Mouse (Mus musculus) urinary bladder, postnatal 14 days (tissue): ENCODE data around the gene Syt12.
"Not testable (repeated sequence)": the region's sequence is repeated elsewhere in the genome, so short reads cannot be mapped to it uniquely, and the experiment has no call there.

Source experiments
- DNase-seq: peaks from one replicate; pipeline ENCODE4 v3.0.0; 2021; ENCODE audit warnings: low spot score

Gene Syt12

GRCm38 (mm10) chr19:4487877-4488276 is 10.6 kb upstream of the Syt12 start:
- DNase-seq: peak; percentile 26

GRCm38 (mm10) chr19:4485006-4485405 is 7.8 kb upstream of the Syt12 start:
- DNase-seq: no peak

DNA sequence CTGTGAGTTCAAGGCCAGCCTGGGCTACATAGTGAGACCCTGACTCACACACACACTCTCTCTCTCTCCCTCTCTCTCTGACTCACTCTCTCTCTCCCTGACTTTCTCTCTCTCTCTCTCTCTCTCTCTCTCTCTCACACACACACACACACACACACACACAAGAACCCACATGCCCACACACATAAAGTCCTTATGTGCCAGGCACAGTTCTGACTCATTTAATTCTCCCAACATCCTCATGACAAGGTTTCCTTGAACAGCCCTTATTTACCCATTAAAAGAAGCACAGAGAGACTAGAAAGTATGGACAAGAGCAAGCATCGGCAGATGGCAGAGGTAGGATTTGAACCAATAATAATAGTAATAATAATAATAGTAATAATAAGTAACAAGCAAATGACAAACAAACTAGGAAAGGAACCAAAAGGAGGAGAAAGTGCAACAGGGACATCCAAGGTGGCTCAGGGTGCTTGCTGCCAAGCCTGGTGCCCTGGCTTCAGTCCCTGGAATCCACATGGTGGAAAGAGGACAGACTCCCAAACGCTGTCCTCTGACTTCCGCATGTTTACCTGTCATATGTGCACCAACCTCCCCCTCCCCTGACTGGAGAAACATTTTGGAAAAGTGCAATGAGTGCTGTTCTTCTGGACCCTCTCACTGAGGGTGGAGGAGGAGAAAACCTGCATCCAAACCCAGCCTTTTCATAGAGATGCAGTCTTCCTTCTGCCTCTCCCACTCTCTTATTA is 5.0 kb upstream of the Syt12 start:
- DNase-seq: no peak

- DNase-seq: no peak
These were observed 4.1 kb upstream of the Syt12 start for GRCm38 (mm10) chr19:4481326-4481725.

DNA sequence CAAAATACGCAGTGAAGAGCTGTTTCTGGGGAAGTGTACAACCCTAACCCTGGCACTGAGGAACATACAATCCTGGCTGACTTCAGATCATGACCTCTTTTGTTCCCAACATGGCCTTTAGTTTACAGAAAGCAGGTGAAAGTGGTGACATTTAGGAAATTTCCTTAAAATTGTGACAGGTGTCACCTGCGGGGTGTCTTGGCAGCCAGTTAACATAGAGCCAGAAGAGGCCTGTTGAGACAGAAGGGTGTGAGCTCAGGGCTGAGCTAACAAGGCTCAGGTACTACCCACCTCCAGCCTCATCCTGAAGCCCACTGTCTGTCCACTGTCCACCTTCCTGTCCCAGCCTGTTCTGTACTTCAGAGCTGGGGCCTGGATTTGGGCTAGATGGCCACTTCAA is 2.8 kb upstream of the Syt12 start:
- no peak for DNase-seq

- no peak for DNase-seq
These were observed 906 bp upstream of the Syt12 start for GRCm38 (mm10) chr19:4478190-4478516.

DNA sequence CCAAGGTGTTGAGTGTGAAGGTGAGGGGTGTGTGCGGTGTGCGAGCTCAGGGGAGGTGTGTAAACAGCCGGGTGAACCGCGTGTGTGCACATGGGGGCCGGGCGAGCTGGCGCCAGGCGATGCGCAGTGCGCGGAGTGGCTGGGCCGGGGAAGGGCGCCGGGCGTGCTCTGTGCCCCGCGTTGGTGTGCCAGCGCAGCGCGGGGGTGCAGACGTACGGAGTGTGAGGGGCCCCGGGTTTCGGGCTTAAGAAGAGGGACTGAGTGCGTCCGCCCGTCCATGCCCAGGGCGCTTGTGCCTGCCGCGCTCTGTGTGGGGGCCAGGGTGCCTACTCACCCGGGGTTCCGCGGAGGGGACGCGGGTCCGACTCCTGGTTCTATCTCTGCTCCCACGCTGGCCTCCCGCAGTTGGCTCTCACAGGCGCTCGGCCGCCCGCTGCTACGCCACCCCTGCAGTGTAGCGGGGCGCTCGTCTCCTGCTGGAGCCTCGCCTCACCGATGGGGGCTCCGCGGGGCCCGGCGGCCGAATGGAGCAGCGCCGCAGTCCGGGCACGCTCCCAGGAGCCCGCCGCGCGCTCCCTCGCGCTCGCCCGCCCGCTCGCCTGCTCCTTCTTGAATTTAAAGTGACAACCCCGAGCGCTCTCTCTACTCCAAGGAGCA is 518 bp downstream of the Syt12 start:
- DNase-seq: peak; percentile 20

DNA sequence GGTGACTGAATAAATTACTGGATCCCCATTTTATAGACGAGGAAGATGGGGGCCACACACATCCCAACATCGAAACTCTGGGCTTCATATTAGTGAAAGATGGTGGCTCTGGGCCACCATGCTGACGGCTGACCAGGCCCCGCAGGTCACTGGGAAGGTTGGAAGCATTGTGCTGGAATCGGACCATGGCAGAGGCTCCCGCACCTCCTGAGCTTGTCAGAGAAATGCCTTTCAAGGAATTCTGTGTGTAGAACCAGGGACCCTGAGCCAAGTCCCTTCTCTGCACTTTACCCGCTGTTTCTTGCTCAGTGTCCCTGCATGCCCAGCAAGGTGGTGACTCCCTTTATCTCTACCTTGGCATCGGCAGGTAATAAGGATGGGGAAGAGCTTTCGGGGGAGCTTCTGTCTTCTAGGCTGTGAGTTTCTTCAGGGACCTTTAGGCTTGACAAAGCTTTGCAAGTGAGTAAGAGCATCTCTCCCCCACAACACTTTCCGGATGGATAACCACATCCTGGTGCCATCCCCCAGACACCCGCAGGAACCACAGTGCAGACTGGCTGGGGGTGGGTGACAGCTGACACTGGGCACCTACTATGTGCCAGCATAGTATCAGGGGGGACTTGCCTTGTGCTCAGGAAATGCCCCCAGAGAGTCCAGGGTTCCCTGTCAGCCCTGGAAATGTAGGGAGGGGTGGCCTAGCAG is 1.9 kb downstream of the Syt12 start:
- no peak for DNase-seq

DNA sequence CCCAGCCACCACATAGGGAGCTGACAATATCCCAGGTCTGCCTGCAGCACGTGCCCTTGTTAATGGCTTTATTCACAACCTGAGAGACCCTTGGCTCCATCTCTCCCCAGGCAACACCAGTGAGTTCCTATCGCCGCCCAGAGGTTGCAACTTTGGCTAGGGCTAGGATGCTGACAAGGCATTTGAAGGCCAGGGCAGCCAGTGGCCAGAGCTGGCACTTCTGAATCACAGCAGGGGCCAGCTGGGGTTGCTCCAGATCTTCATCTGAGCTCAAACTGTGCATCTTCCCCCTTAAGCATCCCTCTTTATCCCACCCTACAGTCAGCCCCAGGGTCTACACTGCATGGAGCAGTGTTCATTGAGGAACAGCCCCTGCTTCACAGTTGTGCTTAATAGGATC is 2.5 kb downstream of the Syt12 start:
- no peak for DNase-seq

DNA sequence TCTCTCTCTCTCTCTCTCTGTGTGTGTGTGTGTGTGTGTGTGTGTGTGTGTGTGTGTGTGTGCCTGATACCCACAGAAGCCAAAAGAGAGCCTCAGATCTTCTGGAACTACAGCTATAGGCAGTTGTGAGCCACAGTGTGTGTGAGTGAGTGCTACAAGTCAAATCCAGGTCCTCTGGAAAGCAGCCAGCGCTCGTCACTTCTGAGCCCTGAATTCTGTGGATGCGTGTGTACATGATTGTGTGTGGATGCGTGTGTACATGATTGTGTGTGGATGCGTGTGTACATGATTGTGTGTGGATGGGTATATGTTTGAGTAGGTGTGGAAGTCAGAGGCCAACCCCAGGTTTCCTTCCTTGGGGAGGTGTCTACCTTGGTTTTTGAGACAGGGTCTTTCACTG is 3.7 kb downstream of the Syt12 start:
- no peak for DNase-seq

- peak; percentile 17 for DNase-seq
These were observed 8.9 kb downstream of the Syt12 start for GRCm38 (mm10) chr19:4468363-4468762.

DNA sequence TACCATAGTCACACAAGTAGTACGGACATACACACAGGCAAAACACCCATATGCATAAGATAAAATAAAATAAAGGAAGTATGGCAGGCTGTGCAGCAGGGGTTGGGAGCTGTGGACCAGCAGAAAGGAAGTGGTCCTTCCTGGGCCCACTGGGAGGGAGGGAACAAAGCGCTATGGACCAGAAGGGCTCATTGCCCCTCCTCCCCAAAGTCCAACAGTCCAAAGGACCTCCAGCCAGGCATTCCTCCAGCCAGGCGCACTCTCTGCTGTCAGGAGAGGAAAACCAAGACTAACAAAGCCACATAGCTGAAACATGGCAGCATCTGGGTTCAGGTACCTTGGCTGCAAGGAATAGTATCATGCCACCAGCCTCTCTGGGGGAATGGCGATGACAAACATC is 12.6 kb downstream of the Syt12 start:
- no peak for DNase-seq

DNA sequence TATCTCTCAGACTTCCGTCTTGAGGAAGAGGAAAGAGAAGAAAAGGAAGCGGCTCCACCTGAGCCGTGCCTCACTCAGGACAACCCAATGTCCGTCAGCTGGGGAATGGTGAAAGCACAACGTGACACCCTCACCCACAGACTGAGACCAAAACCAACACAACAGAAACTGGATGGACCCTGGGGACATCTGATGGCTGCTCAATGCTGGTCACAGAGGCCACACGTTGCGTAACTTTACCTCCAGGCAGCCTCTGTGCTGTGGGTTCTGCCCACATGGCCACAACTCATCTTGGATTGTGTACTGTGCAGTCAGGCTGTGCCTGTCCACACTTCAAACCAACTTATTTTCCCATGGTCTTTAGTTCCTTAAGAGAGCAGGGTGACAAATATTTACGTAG is 15.3 kb downstream of the Syt12 start:
- no peak for DNase-seq

GRCm38 (mm10) chr19:4456227-4456626 is 21.0 kb downstream of the Syt12 start:
- DNase-seq: peak; percentile 58

DNA sequence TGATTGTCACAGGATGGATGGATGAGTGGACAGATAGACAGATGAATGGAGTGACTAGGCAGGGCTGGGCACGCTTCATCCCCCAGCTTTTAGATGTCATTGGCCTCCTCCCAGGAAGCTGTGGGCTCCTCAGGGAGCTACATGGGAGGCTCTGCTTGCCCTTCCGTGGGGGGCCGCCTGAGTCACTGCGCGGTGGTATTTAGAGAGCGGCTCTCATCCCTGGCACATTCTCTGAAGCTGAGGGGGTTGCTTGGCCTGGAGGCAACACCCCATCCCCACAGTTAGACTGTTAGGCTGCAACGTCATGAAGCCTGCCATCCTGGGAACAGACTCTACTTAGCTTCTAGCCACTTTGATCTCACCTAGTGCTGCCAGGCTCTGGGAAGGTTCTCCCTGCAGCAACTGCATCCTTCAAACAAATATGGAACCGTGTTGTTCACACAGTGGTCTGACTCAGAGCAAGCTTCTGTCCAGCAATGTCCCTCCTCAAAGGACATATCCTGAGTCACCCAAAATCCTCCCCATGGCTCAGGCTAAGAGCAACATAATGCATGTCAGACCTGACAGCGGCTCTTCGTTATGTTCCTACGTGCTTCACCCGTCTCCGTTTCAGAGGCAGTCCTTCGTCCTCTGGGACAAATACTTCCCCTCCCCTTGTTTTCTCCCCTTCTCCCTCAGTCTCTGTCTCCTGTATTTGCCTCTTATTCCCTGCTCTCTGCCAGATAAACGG is 22.0 kb downstream of the Syt12 start:
- DNase-seq: no peak

- DNase-seq: not testable (repeated sequence)
These were observed 23.2 kb downstream of the Syt12 start for GRCm38 (mm10) chr19:4454040-4454439.

- DNase-seq: no peak
These were observed 24.7 kb downstream of the Syt12 start for GRCm38 (mm10) chr19:4452525-4452924.

DNA sequence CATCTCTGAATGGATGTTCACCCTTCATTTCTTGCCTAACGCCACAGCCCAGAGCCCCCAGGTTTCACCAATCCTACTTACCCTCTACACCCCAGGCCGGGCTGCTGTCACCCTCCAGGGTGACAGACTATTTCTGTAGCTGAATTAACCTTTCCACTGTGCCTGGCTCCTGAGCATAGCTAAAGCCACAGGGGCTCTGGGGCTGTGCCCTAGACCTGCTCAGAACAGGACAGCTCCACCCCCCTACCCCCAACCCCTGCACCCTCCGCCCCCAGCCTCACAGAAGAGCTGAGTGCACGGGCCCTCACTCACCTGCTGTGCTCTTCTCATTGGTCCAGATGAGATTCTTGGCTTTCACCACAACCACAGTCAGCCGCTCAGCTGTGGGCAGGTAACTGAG is 25.3 kb downstream of the Syt12 start:
- no peak for DNase-seq

DNA sequence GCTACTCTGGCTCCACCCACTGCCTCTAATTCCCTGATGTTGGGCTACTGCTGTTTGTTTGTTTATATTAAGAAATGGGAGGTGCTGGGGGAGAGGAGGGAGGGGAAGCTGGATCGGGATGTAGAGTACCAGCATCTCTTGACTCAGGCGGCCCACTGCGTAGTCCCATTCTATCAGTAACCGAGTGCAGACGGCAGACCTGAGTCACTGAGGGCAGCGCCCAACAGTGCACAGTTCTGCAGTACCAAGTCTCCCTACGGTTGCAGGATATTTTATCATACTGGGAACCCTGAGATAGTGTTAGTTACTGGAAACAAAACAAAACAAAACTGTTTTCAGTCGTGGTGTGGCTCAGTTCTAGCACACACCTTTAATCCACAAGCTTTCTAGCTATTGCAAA is 26.1 kb downstream of the Syt12 start:
- no peak for DNase-seq

DNA sequence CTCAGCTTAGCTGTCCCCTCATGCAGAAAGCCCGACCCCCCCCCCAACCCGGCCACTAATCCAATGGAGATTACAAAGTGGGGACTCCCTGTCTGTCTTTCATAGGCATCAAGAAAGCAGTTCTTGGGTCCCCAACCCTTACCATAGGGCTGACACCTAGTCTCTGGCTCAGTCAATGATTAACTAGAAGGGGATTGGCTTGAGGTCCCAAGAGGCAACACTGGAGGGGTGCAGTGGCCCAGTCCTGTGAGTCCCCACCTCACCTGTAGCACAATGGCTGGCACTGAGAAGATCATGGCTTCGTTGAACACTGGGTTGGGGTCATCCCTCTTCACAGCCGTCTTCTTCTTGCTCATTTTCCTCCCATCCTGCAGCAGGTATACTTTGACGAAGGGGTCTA is 26.6 kb downstream of the Syt12 start:
- no peak for DNase-seq

DNA sequence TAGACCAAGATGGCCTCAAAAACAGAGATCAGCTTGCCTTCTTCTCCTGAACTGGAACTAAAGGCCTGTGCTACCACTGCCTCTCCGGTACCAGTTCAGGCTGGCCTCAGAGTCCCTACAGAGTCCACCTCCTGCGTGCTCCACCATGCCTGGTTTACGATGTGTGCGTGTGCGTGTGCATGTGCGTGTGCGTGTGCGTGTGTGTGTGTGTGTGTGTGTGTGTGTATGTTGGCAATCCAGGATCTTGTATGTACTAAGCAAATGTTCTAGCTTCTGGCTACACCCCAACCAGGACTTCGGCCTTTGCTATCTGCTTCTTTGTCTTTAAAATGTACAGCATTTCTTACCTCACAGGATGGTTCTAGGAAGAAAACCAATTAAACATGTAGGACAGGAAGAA is 28.0 kb downstream of the Syt12 start:
- DNase-seq: no peak

DNA sequence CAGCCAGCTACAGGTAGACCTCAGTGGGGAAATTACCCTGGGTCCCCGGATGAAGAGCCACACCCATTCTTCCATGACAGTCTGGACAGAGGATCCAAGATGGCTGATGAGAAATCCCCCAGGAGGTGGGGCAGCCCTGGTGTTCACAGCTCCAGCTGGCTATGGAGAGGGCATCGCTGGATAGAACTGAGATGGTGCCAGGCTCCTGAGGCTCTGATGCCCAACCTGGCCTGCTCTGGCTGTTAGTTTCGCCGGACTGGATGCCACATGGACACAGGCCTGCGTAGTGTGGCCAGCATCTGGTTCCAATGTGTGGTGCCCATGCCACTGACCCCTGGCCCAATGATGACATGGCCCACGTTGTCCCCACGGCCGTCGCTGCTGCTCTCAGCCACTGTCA is 29.8 kb downstream of the Syt12 start:
- DNase-seq: no peak
